Mouse (Mus musculus) C2C12 (cell line): ENCODE measurements around the gene Iqsec1.

Experiments
- CEBPB ChIP-seq: IDR thresholded peaks from one replicate; pipeline ENCODE4 v1.6.1; 2011; ENCODE audit warnings: low read depth, mild to moderate bottlenecking, control low read depth, moderate library complexity
- CTCF ChIP-seq: IDR thresholded peaks from one replicate; pipeline ENCODE4 v1.5.1; 2011; ENCODE audit not compliant: control insufficient read depth, insufficient read depth, insufficient read length
- MAX ChIP-seq: IDR thresholded peaks from one replicate; pipeline ENCODE4 v1.6.1; 2011; ENCODE audit warnings: mild to moderate bottlenecking, control low read depth
- MYOG ChIP-seq: IDR thresholded peaks from one replicate; pipeline ENCODE4 v1.6.1; 2011; ENCODE audit not compliant: control insufficient read depth, insufficient read length; ENCODE audit errors: extremely low read depth
- USF1 ChIP-seq: IDR thresholded peaks from one replicate; pipeline ENCODE4 v1.6.1; 2011; ENCODE audit warnings: low read depth, mild to moderate bottlenecking, control low read depth, moderate library complexity

DNA sequence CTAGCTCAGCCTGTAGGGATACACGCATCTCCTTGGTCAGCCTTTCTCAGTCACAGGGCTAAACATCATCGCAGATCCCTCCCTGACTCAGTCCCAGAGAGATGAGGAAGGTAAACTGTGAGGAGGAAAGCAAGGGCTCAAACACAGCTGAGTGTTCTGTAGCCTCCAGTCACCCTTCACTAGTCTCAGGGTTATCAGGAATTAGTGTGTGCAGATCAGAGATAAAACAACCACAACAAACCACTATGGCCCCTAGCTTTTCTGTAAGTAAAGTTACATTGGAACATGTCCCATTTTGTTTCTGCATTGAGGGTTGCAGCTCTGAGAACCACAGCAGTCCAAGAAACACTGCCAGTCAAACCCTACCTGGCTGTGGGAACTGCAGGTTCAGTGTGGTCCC is 148.5 kb downstream of the Iqsec1 start:
- TF ChIP-seq CTCF, result no peak
- no peak for TF ChIP-seq MAX
- TF ChIP-seq CEBPB, result no peak
- TF ChIP-seq MYOG, result no peak
- no peak for TF ChIP-seq USF1
